Mouse (Mus musculus) liver, embryonic 12.5 days (tissue): ENCODE measurements at regions not wholly inside any gene's neighbourhood (a gene's known extent, or its start where the extent isn't known, plus 50 kb on each side); places are given as distances from the start of the nearest gene placed in this dataset.

ENCODE experiments used
- ATAC-seq: fragments of 200-750 bp; cut with Nextera tagmentation; 2 replicates; pipeline ENCODE4 v1.8.0; 2017; ENCODE audit warnings: moderate number of reproducible peaks, mild to moderate bottlenecking, moderate library complexity
- H3K27ac ChIP-seq: fragments of 300-500 bp; sonication (generic); 2 replicates; pipeline ENCODE4 v1.5.1; 2016; ENCODE audit warnings: mild to moderate bottlenecking
- H3K27me3 ChIP-seq: fragments of 300-500 bp; sonication (generic); replicated peaks from 2 replicates; pipeline ENCODE4 v1.6.1; 2016; ENCODE audit warnings: mild to moderate bottlenecking, moderate library complexity
- H3K36me3 ChIP-seq: fragments of 300-500 bp; sonication (generic); 2 replicates; pipeline ENCODE4 v1.6.1; 2016; ENCODE audit warnings: mild to moderate bottlenecking, moderate library complexity
- H3K4me1 ChIP-seq: fragments of 300-500 bp; sonication (generic); 2 replicates; pipeline ENCODE4 v1.6.1; 2016
- H3K4me2 ChIP-seq: fragments of 300-500 bp; sonication (generic); 2 replicates; pipeline ENCODE4 v1.6.1; 2016; ENCODE audit warnings: mild to moderate bottlenecking, moderate library complexity
- H3K4me3 ChIP-seq: fragments of 300-500 bp; sonication (generic); 2 replicates; pipeline ENCODE4 v1.5.1; 2016; ENCODE audit warnings: mild to moderate bottlenecking, moderate library complexity
- H3K9ac ChIP-seq: fragments of 300-500 bp; sonication (generic); 2 replicates; pipeline ENCODE4 v1.6.1; 2016; ENCODE audit warnings: mild to moderate bottlenecking, moderate library complexity
- H3K9me3 ChIP-seq: fragments of 300-500 bp; sonication (generic); replicated peaks from 2 replicates; pipeline ENCODE4 v1.6.1; 2016; ENCODE audit warnings: mild to moderate bottlenecking, moderate library complexity
- whole genome bisulfite sequencing: fragments of 180-500 bp; shearing (Covaris S2); methylation state at CpG from one replicate; pipeline ENCODE4 v1.1.7; 2016; ENCODE audit not compliant: insufficient replicate concordance; 5-methylcytosine and 5-hydroxymethylcytosine counted together

DNA sequence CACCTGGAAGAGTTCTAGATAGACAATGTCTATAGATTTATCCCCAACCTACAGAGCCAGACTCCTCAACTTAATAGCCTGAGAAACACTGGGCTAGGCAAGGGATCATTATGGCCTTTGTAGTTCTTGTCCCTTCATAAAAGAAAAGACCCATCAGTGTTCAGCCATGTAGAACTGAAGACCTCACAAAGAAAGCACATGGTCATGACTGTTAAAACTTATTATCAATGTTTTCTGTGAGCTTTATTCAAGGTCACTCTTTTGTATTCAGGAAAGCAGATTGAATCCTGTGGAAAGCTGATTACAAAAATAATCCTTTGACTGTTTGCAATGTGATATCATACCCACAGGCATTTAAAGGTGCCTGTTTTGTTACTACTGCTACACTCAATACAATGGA is 226.9 kb upstream of the Prkd1 start:
- H3K36me3 ChIP-seq, result no peaks in the 10 kb centered on the region
- H3K4me2 ChIP-seq, result no peak overlapping the region
- H3K9me3 ChIP-seq, result 0 out of 2 replicates have a peak, but pooled peaks cover 4% of the 10 kb centered on the region
- H3K4me1 ChIP-seq, result no peaks in the 10 kb centered on the region
- H3K4me3 ChIP-seq, result no peak overlapping the region
- ATAC-seq, result no peak
- H3K27me3 ChIP-seq, result no peaks in the 10 kb centered on the region
- H3K9ac ChIP-seq, result no peak overlapping the region
- no peak overlapping the region for H3K27ac ChIP-seq

DNA sequence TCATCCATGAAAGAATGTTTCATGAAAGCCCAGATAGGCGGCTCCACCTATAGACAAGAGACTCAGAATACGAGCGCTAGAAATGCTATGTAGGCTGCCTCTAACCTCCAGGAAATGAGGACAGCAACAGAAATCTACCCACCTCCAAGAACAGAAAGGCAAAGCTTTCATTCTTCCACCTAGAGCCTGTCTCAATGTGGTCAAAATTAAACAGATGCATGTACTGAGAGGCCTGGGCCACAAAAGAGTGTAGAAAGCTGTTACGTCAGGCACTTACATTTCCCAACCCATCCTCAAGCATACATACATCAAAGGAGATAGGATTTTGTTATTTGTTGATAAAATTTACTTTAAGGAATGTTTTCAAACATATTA is 225.1 kb upstream of the Prkd1 start:
- Histone ChIP-seq H3K9me3 (0 out of 2 replicates have a peak, but pooled peaks cover under 1% of the 10 kb centered on the region), H3K36me3 (no peaks in the 10 kb centered on the region), H3K27me3 (no peaks in the 10 kb centered on the region), H3K9ac (no peak overlapping the region), H3K4me1 (no peaks in the 10 kb centered on the region), H3K4me2 (no peak overlapping the region), H3K27ac (no peak overlapping the region), H3K4me3 (no peak overlapping the region)
- WGBS, result 84% methylated on average over 4 of the region's 4 CpGs
- ATAC-seq, result no peak

DNA sequence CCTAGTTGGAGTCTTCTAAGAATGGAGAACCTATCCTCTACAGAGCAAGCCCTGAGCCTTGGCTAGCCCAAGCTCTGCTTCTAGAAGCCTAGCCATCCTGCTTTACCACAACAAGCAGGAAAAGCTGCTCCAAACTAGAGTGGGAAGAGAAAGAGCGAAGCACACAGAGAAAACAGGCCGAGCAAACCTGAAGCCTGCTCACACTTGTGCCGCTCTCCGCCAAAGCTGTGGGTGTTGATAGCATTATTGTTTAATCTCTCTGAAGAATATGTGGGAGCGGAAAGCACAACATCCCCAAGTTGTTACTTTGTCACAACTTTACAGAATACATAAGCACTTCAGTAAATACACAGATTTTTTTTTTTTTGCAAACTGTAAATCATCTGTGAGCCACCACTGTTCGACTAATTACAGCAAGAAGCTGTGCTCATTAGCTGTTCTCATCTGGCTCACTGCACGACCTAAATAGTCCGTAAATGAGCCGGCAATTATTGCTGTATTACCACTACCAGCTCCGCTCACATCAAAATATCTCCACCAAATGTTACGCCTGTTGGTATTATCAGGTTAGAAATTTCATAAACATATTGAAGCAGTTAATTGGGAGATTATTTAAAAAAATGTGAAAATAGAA is 224.6 kb upstream of the Prkd1 start:
- H3K4me1 ChIP-seq, result no peaks in the 10 kb centered on the region
- no peaks in the 10 kb centered on the region for H3K27me3 ChIP-seq
- no peak overlapping the region for H3K9ac ChIP-seq
- no peaks in the 10 kb centered on the region for H3K9me3 ChIP-seq
- no peak for ATAC-seq
- no peak overlapping the region for H3K27ac ChIP-seq
- H3K4me3 ChIP-seq, result no peak overlapping the region
- H3K4me2 ChIP-seq, result no peak overlapping the region
- H3K36me3 ChIP-seq, result no peaks in the 10 kb centered on the region
- 74% methylated on average over 11 of the region's 11 CpGs for WGBS

DNA sequence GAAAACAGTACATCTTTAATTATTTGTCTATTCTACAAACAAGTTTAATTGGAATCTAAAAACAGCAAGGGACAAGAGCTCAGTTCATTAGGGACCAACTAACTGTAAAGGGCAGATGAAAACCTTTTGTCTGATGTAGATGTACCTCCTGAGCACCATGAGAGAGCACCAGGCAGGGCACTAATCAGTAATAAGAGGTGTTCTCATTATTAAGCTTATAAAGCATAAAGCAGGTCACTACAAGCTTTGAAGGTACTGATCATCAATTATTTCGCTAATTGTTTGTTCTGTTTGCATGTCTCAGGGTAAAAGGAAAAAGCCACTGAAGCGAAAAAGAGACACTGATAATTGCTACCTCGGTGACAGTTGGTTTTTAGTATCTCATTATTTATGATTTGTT is 202.7 kb upstream of the Prkd1 start:
- ATAC-seq, result no peak
- 53% methylated on average over 3 of the region's 3 CpGs for WGBS
- no peaks in the 10 kb centered on the region for H3K36me3 ChIP-seq

DNA sequence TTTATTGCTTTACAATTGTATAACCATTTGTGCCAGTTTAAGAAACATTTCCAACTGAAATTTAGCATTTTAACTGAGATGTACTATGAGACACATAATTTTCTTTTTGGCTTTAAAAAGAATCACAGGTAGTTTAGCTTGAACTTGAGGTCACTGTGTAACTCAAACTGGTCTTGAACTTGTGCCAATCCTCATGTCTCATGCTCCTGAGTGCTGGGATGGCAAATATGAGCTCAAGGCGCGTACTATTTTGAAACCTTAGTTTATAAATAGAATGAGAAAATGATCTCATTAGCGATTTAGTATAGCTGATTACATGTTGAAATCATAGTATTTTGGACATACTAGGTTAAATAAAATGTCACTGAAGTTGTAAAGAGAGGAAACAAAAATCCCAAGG is 199.1 kb upstream of the Prkd1 start:
- Histone ChIP-seq H3K4me2 (no peak overlapping the region), H3K36me3 (no peaks in the 10 kb centered on the region), H3K4me3 (no peak overlapping the region), H3K4me1 (no peaks in the 10 kb centered on the region), H3K27me3 (no peaks in the 10 kb centered on the region), H3K9me3 (no peaks in the 10 kb centered on the region), H3K27ac (no peak overlapping the region), H3K9ac (no peak overlapping the region)
- WGBS, result 66% methylated on average over 3 of the region's 3 CpGs
- no peak for ATAC-seq

More for the DNA sequence above, 202.7 kb upstream of the Prkd1 start:
- Histone ChIP-seq H3K4me3 (no peak overlapping the region), H3K9ac (no peak overlapping the region), H3K4me2 (no peak overlapping the region), H3K9me3 (no peaks in the 10 kb centered on the region), H3K27me3 (no peaks in the 10 kb centered on the region), H3K4me1 (no peaks in the 10 kb centered on the region), H3K27ac (no peak overlapping the region)

DNA sequence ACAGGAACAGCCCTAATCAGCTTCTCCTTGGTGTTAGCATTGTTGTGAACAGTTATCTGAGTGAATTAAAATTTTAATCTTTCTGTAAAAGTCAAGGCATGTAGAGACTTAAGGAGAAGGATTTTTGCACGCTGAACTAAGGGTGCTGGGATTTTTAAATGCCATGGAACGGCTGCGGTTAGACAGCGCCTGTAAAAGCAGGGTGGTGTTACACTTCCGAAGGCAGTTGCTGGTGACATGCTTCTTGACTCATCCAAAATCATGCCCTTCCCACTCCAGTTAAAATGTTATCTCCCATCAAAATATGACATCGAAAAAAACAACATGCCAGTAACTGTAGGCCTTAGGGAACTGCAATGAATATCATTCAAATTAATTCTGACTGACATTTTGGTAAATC is 193.8 kb upstream of the Prkd1 start:
- Histone ChIP-seq H3K4me3 (no peak overlapping the region), H3K9me3 (no peaks in the 10 kb centered on the region), H3K27ac (no peak overlapping the region), H3K27me3 (no peaks in the 10 kb centered on the region), H3K36me3 (no peaks in the 10 kb centered on the region), H3K4me2 (no peak overlapping the region), H3K4me1 (no peaks in the 10 kb centered on the region), H3K9ac (no peak overlapping the region)
- WGBS, result 70% methylated on average over 6 of the region's 6 CpGs
- no peak for ATAC-seq

DNA sequence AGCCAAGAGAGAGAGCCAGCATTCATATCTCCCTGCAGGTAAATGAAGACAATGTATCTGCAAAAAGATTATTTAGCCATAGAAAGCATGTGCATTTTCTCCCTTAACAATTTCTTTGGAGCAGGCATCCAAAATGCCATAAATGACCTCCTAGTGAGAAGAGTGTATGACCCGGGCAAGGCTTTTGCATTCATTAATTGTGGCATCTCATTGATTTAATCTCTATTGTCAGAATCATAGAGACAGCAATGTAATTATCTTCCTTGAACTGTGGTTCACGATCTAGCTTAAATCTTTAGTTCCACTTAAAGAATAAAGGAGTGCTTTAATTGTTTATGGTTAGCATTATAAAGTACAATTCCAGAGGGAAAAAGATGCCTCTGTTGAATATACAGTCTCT is 190.5 kb upstream of the Prkd1 start:
- 63% methylated on average over 2 of the region's 2 CpGs for WGBS
- no peak for ATAC-seq
- H3K36me3 ChIP-seq, result no peaks in the 10 kb centered on the region
- H3K4me2 ChIP-seq, result no peak overlapping the region
- H3K27me3 ChIP-seq, result no peaks in the 10 kb centered on the region
- no peaks in the 10 kb centered on the region for H3K4me1 ChIP-seq
- no peak overlapping the region for H3K4me3 ChIP-seq
- H3K9me3 ChIP-seq, result no peaks in the 10 kb centered on the region
- no peak overlapping the region for H3K27ac ChIP-seq
- no peak overlapping the region for H3K9ac ChIP-seq

DNA sequence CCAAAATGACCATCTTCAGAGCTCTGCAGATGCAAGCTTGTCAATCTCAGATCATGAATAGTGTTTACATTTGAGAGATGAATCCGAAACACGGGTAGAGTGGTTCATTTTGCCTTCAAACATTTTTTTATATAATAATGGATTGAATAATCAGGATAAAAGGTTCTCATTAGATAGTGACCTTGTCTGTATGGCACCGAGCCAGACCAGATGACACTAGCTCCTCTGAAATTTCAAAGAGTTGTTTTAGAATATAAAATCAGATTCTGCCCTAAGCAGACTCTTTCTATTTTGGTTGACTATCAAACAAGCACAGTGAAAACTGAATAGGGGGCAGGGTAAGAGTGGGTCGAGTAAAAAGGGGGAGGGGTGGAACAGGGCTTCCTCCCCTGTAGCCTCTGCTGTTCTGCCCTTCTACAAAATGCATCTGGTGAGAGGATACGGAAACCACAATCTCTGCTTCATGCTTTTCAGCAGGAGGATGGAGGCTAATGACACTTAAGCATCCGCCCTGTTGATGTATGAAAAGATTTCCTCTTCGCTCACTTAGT is 159.9 kb upstream of the Prkd1 start:
- Histone ChIP-seq H3K4me3 (no peak overlapping the region), H3K9me3 (no peaks in the 10 kb centered on the region), H3K4me1 (no peaks in the 10 kb centered on the region), H3K36me3 (no peaks in the 10 kb centered on the region), H3K4me2 (no peak overlapping the region), H3K27ac (no peak overlapping the region), H3K9ac (no peak overlapping the region), H3K27me3 (no peaks in the 10 kb centered on the region)
- WGBS, result 62% methylated on average over 7 of the region's 7 CpGs
- no peak for ATAC-seq

DNA sequence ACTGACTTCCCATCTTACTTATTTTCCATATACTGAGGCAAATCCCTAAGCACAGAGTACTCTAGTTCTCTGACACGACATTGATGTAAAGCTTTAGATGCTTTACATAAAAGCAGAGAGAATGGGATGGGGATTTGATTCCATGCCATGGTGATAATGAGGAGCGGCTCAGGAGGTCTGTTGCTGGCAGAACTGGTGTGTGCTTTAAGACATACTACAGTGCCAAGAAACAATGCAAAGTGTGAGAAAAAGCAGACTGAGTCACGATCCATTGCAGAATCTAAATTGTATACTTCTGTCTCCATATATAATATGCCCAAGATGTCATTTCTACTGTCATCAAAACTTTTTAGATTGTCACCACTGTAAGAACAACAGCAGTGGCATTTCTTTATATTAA is 155.5 kb upstream of the Prkd1 start:
- H3K4me2 ChIP-seq, result no peak overlapping the region
- no peaks in the 10 kb centered on the region for H3K36me3 ChIP-seq
- ATAC-seq, result no peak
- no peaks in the 10 kb centered on the region for H3K9me3 ChIP-seq
- no peaks in the 10 kb centered on the region for H3K4me1 ChIP-seq
- 58% methylated on average over 3 of the region's 3 CpGs for WGBS
- H3K4me3 ChIP-seq, result no peak overlapping the region
- H3K9ac ChIP-seq, result no peak overlapping the region
- no peaks in the 10 kb centered on the region for H3K27me3 ChIP-seq
- no peak overlapping the region for H3K27ac ChIP-seq

DNA sequence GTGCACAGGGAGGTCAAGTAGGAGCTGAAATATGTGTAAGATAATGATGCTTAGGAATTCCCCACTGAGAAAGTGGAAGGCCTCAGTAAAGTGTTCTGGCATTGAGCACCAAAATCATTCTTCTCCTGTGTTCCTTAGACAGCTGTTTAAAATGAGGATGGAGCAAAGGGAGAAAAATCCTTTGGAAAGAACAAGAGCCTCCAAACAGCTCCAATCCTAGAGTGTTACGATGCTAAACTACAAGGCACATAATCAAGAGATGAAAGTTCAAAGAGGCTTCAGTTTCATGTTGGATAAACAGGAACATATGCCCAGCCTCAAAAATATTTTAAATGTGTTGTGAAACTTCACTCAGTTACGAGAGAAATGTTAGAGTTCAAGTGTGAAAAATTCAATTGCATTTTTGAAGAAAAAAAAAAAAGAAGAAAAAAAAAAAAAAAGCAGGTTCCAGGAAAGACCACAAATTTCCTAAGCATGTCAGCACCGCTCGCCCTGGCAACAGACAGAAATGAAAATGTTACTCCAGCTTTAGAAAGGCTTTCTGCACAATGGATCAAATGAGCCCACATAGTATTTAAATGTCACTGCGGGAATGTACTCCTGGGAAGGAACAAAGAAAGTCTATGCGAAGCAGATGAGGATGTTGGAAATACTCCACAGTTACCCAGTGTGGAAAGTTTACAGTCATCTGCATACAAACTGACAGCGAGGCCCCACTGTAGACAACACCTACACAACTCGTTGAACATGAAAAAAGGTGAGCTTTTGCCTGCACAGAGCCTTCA is 116.5 kb upstream of the Prkd1 start:
- Histone ChIP-seq H3K9ac (no peak overlapping the region), H3K27ac (no peak overlapping the region), H3K27me3 (no peaks in the 10 kb centered on the region), H3K4me3 (no peak overlapping the region), H3K36me3 (no peaks in the 10 kb centered on the region), H3K4me2 (no peak overlapping the region), H3K4me1 (no peaks in the 10 kb centered on the region), H3K9me3 (no peaks in the 10 kb centered on the region)
- no peak for ATAC-seq
- 62% methylated on average over 8 of the region's 8 CpGs for WGBS

DNA sequence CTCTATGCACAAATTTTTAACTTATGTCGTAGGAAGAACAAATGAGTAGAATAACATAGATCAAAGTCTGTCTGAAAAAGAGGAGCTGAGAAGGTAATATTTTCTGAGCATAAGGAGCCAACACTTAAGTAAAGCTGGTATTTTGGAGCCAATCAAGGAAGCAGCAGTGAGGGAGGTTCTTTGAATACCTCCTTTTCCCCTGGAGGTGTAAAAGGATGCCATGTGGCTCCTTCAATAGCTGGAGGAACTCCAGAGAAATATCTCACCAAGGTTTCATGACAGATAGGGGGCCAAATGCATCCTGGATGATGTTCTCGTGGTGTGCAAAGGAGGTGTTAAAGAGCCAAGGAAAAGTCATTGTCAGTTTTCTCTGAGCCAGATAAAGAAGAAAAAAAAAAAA is 115.6 kb upstream of the Prkd1 start:
- no peak overlapping the region for H3K4me2 ChIP-seq
- no peak overlapping the region for H3K9ac ChIP-seq
- no peak for ATAC-seq
- no peaks in the 10 kb centered on the region for H3K36me3 ChIP-seq
- H3K9me3 ChIP-seq, result no peaks in the 10 kb centered on the region
- no peaks in the 10 kb centered on the region for H3K27me3 ChIP-seq
- H3K4me1 ChIP-seq, result no peaks in the 10 kb centered on the region
- no peak overlapping the region for H3K27ac ChIP-seq
- no peak overlapping the region for H3K4me3 ChIP-seq
- 51% methylated on average over 2 of the region's 2 CpGs for WGBS

DNA sequence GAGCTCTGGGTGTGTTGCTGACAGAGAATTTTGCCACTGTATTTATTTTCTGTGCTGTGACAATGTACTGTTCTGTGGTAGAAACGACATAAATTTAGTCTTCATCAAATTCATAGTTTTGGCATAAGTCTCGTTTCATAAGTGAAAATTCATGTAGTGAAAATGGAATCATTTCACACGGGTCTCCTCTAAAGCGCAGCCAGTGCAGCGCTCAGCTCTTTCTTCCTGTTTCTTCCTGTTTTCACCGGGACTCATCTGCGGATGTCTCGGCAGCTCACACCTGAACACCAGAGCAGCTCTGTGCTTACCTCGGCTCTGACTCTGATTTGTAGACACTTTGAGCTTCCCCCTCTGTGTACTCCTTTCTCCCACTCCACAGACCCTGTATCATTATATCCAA is 85.2 kb upstream of the Prkd1 start:
- Histone ChIP-seq H3K4me1 (no peaks in the 10 kb centered on the region), H3K9me3 (no peaks in the 10 kb centered on the region), H3K9ac (no peak overlapping the region), H3K4me2 (no peak overlapping the region), H3K27me3 (no peaks in the 10 kb centered on the region), H3K27ac (no peak overlapping the region), H3K4me3 (no peak overlapping the region), H3K36me3 (no peaks in the 10 kb centered on the region)
- no peak for ATAC-seq
- WGBS, result 56% methylated on average over 9 of the region's 9 CpGs
